Mouse (Mus musculus) E14TG2a.4 (cell line): Measurements from ENCODE around the gene Tirap.

Experiments
- CTCF ChIP-seq: conservative IDR thresholded peaks from 2 replicates; pipeline ENCODE4 v1.5.1; 2014; ENCODE audit warnings: low read length
- NANOG ChIP-seq: IDR thresholded peaks from 2 replicates; pipeline ENCODE4 v1.6.1; 2014; ENCODE audit warnings: borderline replicate concordance, low read length, mixed read lengths
- POU5F1 ChIP-seq: IDR thresholded peaks from 2 replicates; pipeline ENCODE4 v1.6.1; 2014; ENCODE audit warnings: low read length, borderline replicate concordance

GRCm38 (mm10) chr9:35145829-35146228, 54.3 kb downstream of the Tirap start:
- TF ChIP-seq CTCF: no peak
- no peak for TF ChIP-seq POU5F1
- no peak for TF ChIP-seq NANOG
